Mouse (Mus musculus) kidney, postnatal 4 days (tissue): ENCODE measurements around the gene Gm14327.
"Not testable (repeated sequence)": the region's sequence is repeated elsewhere in the genome, so short reads cannot be mapped to it uniquely, and the experiment has no call there.

Source experiments
- DNase-seq, 2 experiments: peaks; one replicate each; pipeline ENCODE4 v3.0.0; 2021; ENCODE audit warnings: mixed read lengths in 2 of 2

The Gm14327 gene

DNA sequence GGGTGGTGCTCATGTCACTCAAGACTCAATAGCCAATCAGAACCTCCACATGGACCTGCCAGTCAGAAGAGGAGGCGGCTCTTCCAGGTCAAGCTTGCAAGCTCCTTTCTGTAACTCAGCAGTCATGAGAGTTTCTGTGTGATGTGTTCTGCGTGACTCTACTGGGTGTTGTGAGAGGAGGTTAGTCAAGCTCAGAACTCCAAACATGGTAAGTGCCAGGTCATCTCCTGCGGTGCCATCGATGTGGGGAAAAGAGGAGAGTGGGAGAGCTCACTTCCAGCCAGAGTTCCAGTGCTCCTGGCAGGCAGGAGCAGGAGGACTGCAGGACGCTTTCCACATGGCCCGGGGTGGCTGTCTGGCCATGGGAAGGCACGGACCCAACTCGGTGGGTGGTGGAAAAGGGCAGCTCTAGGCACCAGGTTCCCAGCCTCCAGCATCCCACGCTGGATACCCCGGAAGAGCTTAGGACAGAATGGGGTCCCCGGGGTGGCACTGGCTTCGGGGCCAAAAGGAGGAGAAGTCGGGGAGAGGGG is at the start of gene Gm14327:
TSS of gene Gm14327 (plus strand) at position 51 of the 533 bp plus-strand sequence.
- DNase-seq, result not testable (repeated sequence)

DNA sequence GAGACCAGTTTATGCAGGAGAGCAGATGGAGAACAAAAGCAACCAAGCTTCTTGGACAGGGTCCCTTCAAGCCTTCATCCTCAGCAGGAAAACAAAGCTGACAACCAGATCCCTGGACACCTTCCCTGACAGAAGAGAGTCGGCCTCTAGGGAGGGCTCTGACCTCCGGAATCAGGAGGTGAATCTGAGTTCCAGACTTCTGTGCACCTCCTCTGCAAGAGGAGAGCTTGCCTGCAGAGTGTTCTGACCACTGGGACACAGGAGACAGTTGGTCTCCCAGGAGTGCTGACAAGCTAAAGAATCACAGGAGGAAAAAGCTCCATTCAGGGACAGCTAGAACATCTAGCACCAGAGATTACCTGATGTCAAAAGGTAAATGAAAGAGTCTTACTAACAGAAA is 34.6 kb upstream of the Gm14327 start:
- not testable (repeated sequence) for DNase-seq

DNA sequence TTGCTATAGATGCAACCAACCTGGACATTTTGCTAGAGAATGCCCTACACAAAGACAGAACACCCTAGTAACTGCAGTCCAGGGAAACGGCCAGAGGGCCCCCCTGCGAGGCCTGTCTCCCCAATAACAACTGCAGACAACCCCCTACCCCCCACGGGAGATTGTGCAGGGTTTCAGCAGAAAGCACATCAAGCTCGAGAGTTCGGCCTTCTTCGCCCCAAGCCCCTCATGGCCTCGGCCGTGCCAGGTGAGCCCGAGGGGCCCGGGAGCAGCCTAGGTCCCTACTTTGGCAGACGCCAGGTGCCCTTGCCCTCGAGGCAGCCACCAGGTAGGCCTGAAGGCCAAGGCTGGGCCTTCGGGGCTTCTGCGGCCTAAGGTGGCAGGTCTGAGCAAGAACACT is 9.2 kb upstream of the Gm14327 start:
- not testable (repeated sequence) for DNase-seq

DNA sequence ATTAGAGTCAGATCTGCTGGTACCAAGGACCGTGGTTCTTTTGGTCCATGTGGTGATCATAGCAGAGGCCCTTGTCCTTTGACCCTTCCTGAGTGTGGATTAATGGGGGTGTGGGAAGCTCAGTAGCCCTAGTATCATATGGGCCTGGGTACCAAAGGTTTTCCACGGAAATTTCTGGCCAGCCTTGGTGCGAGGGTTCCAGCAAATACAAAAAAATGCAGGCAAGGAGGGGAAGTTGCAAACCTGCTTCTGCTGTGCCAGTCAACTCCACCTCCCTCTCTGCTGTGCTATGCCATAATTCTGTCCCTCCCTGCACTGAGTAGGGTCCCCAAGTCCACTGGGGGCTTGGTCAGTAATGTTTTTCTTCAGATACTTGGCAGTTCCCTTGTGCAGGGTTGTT is 1.3 kb downstream of the Gm14327 start:
- DNase-seq, result not testable (repeated sequence)

DNA sequence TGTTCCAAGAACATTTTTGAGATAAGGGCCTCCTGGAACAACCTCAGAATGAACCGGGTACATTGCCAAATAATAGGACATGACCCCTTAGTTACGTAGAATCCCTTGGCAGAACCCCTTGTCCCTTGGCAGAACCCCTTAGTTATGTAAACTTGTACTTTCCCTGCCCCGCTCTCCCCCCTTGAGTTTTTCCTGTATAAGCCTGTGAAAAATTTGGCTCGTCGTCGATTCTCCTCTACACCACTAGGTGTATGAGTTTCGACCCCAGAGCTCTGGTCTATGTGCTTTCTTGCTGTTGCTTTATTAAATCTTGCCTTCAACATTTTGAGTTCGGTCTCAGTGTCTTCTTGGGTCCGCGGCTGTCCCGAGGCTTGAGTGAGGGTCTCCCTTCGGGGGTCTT is 6.4 kb downstream of the Gm14327 start:
- DNase-seq, result not testable (repeated sequence)

DNA sequence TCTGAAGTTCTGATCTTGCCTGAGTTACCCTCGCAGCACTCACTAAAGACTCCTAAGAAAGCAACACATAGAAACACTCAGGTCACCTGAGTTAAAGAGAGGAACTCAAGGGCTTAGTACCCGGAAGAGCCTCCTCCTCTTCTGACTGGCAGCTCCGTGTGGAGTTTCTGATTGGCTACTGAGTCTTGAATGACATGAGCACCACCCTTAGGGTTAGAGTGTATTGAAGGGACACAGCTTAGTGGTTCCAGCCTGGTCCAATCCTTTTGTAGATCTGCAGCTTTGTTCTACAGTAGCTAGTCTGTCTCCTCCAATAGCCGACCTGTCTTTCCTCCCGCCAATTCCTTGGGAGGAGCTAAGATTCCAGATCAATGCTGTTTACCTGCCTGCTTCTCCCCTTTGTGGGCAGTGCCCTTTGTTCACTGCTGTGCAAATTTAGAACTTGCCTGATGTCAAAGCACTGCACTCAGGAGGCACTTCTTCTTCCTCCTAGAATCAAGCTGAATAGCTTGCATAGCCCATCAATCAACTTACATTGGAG is 28.7 kb downstream of the Gm14327 start, which contains the start of gene Zfp972:
TSS of gene Zfp972 (minus strand) at position 51 of the 541 bp plus-strand sequence.
- DNase-seq, result not testable (repeated sequence)
